Mouse (Mus musculus) left cerebral cortex, adult 11 months (tissue): ENCODE measurements around the gene Celf2.

Source experiments
- DNase-seq: peaks from one replicate; pipeline ENCODE4 v3.0.0; 2022; ENCODE audit warnings: low spot score

The Celf2 gene

DNA sequence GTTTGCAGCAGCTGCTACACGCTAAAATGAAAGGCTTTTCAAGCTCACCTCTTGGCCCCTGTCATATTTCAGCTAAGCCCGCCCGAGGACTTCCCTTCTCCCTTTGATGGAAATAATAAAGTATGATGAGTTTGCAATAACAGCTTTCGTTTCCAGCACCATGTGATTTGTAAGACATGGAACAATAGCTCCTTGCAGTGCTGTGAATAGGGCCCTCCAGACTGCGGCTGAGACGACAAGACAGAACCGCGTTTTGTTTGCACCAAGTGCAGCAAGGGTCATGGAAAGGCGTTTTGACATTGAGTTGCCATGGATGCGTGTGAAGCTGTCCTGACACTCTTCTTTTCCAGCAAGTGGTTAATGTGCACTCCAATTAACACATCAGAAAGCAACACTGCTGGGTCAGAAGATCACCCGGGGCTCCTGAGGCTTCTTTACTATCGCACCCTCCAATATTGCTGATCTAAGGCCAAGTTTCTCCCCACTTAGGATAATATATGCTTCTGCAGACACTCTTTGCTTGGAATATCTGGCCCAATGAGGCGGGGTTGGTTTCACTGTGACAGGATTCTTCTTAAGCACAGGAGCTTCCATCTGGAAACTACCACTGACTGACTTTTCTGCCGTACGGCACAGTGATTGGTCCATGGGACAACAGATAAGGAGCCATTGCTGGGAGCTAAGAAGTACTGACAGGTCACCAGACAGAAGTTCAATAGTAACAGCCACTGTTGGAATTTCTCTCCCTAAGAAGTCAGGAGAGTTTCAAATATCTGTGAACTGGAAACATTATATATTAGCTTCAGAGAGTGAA, 301.5 kb downstream of the Celf2 start:
- DNase-seq: no peak

DNA sequence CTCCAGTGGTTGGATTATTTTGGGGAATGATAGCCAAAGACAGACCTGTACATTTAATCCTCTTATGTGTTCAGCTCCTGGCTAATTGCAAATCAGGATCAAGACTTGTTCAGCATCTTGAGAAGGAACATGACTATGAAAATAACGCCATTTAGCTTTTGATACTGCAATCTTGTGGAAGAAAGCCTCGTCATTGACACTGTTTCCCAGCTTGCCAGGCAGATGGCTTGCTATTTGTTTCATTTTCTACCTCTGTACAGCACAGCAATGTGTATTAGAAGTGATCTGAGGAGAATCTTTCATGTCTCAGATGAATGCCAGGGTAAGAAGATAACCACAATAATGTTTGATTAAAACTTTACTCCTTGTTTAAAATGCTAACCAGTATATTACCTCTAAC, 315.9 kb downstream of the Celf2 start:
- DNase-seq: no peak

DNA sequence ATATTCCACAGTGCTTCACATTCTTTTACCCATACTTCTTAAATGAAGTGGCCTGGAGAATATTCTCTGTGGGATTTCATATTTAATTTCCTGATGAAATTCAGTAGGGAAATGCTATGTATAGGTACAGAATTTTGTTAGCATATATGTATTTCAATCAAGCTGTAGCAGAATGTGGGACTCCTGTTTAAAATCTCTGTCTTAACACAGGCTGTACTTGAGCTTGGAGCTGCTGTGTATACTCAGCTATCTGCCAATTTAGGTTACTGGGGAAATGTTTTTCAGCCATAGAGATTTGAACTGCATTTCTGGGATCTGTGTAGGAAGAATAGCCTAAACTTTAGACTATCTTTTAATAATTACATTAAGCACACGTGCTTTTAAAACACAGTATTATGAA, 330.2 kb downstream of the Celf2 start:
- no peak for DNase-seq

DNA sequence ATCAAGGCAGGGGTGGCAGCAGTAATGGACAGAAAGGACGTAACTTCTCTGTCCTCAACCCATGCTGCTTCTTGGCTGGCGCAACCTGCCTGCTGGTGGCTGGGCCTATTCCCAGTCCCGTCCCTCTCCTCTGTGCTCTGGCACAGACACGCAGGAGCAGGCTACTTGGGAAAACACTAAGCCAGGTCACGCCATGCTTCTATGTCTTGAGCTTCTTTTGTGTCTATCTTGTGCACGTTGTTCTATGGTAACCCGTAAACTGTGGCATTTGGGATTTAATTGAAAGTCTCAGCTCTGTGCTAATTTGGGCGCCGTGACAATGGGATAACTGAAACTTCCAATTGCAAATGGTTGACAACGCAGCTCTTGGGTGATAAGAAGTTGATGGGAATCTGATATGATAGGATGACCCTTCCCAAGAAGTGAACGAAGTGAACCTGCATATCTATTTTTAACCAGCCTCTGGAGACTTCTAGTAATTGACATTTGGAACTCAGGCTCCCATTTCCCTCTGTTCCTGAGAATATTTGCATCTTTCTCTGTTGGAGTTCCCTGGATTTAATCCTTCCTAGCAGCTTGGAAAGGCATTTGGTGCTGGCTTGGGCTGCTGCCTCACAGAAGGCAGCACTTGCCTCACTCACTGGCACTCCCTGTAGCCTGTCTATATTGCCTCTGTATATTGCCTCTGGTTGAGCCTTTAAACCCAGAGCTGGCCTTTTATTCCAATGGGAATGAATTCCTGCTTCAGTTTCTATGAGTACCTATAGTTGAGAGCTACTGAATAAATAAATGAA, 335.9 kb downstream of the Celf2 start:
- DNase-seq: no peak

DNA sequence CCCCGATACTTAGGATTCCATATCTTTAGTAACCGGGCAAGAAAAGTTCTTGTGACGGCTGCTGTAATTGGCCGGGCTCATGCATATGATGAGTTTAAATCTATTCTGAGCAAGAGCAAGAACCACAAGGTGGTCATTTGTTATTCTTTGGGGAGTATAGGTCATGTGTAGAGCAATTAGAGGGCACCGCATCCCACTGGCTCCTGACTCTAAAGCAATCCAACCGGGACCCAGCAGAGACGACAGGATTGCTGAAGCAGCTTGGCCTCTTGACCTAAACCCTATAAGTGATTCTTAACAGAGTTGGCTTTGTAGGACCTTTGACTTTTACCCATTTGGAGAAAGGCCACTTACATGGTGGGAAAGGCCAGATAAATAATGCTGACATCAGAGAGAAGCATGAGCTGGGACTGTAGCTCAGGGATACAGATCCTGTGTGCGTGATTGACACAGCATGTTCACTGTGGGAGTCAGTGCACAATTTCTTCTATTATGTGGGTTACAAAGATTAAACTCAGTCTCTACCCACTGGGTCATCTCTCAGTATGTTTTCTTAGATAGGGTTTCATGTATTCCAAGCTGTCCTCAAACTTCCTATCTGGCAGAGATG, 338.2 kb downstream of the Celf2 start:
- DNase-seq: no peak

DNA sequence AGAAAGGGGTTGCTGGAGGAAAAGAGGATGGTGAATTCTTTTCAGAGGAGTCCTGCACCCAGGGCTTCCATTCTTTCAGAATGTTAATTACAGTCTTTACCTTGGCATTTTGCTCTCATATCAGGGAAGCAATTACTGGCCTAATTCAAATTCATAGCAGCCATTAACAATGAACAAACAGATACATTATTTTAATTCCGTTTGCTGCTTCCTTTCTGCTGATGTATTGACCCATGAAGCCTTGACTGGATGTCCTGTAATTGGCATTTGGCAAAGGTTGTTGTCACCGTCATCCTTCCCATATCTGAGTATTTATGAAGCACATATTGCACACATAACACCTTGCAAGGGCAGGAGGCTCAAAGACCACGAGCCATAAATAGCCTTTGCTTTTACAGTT, 343.6 kb downstream of the Celf2 start:
- no peak for DNase-seq

DNA sequence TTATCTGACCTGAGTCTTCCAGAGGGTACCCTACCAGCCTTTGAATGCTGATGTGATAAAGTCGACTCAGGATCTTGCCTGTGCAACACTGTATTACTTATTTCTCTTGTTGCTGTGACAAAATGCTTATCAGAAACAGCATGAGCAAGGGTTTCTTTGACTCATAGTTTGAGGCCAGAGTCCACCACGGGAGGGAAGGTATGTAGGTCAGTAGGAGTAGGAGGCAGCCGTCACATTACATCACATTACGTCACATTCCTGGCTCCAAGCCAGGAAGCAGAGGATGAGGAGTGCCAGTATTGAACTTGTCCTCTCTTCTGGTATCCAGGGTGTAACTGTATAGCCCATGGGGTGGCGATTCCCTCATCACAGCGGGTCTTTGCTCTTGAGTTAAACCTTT, 349.3 kb downstream of the Celf2 start:
- DNase-seq: no peak

DNA sequence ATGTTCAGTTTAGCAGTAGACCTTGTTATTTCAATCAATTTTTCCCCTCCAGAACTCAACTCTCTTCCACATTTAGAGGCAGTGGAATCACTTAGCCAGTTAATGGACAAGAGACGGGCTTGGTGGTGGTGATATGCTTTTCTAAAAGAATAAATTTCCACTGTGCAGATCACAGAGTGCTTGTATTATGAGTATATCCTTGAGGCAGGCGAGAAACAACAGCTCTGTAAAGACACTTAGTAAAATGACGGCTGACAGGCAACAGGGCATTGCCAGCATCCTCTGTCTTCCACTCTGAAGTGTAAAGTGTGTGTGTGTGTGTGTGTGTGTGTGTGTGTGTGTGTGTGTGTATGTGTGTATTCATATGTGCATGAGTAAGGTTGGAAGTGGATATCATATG, 362.1 kb downstream of the Celf2 start:
- no peak for DNase-seq

DNA sequence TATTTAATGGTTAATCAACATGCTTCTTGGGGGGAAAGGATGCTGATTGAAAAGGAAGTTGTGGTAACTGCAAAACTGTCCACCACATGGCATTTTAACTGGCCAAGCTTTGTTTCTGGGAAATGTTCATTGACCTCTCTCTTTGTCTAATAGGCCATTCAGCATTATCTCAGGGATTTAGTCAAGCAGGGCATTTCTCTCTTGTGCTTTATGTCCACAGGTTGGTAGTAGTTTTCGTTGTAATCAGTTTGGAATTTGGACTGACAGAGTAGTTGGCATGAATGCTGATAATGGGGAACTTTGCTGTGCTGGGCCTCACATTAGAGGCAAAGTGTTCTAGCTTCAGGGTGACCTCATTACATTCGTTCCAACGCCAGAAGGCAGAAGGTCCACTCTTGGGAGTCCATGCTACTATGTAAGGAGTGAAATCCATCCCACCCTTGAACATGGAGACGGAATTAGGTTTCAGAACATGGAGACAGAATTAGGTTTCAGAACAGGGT, 363.8 kb downstream of the Celf2 start:
- DNase-seq: no peak

DNA sequence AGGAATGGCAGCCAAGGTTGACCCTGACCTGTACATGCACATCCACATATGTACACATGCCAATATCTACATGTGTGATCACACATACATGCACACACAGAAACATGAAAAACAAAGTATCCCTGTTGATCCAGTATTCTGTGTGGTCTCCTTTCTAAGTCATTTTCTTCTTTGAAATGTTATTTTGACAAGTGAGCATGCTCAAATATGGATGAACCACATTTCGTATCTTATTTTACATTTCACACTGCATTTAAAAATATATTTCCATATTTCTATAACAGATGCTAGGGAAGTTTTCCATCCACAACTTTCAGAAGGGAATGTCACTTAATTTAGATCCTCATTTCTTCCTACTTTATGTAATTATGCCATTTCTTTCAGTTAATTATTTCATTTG, 364.5 kb downstream of the Celf2 start:
- DNase-seq: no peak

DNA sequence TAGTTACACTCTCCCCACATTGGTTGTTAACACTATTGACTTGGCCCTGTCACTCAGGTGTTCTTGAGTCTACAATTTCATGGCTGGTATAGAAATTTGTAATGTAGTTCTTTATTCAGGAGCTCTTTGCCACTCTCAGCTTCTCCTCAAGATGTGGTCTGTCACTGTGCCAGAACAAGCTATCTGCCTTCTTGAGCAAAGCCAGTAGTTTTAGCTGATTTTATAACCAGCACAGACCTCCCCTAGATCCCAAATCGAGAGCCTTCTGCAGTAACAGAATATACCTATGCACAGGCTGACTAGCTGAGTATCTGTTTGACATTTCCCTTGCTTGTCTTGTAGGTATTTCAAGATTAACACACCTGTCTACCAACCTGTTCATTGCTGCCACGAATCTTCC, 386.0 kb downstream of the Celf2 start:
- no peak for DNase-seq

DNA sequence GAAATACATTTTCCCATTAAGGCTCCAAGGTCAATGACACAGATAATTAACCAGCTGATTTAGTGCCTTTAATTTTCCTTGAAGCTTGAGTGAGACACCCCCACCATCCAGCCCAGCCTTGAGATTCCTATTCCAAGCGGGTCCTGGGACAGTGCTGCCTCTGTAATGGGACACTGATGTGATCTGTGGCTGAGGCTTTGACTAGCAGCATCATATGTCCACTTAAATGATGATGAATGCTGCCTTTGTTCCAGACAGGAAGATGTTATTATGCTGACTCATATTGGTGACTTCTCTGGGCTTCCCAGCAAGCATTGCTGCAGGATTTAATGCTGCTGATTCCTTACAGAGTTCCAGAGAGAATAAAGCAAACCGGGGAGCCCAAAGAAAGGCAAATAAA, 393.6 kb downstream of the Celf2 start:
- no peak for DNase-seq

DNA sequence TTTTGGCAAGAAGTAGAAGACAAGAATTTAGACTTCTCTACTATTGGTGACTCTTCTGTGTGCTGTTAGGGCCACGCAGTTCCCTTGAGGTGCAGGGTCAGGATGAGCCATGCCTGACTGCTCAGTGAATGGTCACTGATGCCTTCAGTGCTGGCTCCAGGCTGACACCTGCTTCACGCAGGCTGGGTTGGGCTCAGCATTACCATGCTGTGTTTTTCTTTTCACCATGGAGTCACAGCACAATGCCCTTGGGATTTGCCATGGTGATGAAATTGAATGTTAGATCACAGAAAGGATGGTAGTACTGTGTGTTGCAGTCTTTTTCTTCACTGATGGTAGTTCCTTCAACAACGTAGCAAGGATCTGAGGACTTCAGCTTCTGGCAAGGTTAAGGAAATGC, 394.2 kb downstream of the Celf2 start:
- no peak for DNase-seq

DNA sequence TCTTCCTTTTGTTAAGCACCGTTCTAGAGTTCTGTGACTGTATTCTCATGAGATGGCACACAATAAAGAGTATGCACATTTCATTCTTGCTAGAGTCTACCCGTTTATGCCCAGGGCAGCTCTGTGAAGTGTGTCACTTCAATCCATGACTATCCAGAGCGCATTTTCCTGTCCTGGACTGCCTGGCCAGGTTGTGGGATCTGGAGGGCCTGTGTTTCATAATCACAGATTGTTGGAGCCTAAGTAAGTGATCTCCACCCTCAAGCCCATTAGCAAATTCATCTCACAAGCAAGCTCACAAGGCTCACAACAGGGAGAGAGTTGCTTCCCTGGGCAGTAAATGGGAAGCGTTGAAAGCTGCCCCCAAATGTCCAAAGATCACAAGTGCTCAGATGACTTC, 395.6 kb downstream of the Celf2 start:
- no peak for DNase-seq

DNA sequence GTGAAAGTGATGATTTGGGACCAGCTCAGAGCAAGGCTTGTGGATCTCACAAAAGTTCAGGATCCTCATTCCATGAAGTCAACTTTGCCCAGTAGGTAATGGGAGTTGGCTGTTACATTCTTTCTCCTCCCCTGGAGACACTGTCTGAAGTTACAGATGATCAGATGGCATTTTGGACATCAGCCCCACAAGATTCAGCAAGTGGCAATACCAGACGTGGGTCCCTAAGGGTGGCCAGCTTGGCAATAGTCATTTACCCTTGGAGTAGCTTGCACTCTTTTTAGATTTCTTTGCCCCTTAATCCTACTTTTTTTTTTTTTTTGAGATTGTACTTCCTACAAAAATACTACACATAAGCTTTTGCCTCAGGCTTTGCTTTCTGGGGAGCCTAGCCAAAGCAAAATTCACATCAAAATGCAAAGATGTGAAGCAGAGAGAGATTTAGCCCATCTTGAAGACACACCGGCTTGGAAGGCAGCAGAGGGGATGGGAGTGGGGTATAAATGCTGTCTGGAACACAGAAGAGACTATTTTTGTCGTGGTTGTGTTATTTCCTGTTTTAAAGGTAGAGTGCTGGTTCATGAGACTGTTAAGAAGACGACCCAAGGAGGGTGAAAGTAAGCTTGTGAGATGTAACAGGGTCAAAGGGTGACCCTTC, 397.1 kb downstream of the Celf2 start:
- no peak for DNase-seq

DNA sequence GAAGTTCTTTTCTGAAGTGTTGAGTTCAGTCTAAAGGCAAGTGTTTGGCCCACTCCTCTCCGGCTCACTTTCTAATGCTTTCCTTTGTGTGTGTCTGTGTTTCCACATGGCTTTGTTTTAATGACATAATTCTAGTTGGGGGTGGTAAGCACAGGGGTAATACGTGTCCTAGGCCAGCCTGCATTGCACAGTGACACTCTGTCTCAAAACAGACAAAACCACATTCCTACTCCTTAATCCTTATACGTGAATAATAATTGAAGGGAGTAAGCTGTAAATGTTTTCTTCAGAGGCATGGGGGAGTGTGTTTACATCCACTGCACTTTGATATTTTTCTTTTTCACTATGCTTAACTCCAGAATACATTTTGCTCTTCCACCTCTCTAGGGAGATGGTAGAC, 415.9 kb downstream of the Celf2 start:
- DNase-seq: no peak

DNA sequence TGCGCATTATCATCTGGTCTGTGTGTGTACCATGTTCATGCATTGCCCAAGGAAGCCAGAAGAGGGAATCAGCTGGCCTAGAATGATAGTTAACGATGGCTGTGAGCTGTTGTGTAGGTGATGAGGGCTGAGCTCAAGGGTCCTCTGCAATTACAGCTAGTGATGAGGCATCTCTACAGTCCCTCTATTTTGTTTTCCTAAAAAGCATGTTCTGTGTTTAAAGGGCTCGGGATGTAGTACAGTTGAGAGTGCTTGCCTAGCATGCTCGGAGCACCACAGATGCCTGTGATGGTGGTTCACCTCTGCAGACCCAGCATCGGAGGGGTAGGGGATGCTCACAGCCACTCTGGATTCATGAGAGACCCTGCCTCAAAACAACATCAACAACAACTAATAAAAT, 416.7 kb downstream of the Celf2 start:
- no peak for DNase-seq

DNA sequence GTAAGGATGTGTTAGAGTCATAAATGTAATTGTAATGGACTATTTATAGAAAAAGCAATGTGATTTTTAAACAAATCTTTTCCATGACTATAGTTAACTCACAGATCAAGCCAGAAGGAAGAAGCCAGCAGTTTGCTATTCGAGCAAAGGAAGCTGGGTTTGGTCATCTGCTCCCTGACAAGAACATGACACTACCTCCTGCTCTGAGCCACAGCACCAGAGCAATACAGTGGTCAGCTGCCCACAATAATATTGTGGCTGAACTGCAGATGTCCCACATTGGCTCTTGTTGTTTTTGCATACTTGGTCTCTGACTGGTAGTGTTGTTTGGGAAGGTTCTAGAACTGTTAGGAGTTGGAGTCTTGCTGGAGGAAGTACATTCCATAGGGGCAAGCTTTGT, 418.9 kb downstream of the Celf2 start:
- DNase-seq: no peak

DNA sequence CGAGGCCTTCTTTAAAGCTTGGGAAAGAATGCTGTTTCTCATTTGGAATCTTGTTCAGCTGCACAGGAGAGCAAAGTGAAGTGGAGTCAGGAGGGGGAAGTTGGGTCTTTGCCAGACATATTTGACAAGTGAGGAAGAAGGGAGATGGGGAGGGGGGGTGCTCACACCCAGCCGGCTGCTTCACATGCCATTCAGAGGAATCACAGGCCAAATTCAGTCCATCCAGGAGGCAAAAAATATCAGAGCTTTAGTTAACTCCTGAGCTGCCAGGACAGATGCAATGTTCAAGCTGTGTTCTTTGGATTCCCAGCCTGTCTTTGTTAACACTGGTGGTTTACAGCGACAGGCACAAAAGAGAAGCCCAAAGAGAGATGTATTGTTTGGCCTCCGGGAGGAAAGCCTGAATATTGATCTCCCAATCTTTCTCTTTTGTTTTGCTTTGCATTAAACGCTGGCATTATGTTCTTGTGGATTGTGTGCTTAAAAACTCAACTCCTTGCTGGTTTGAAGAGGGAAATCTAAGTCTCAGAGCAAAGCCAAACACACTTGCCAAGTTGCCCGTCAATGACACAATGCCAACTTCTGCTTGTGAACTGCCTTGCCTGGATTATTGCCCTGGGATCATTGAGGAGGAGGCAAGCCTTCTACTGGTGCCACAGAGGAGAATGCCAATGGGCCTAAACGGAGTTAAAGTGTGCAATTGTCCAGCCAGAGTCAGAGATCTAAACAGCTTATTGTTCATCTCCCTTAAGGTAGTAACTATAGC, 420.1 kb downstream of the Celf2 start:
- no peak for DNase-seq

DNA sequence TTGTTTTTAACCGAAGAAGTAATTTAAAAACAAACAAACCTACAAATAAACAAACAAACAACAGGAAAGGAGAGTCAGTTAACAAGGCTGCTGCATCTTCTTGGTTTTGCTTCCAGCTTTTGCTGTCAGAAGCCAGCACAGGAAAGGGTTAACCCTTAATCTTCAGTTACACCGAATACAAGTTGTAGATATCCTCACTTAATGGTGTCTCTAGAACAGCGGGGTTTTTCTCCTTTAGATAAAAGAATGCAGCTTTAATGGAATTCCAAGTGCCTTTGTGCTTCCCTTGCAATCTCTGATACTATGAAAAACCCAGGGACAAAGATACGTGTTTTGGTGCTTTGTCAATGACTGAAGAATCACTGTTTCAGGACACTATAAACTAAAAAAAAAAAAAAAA, 420.8 kb downstream of the Celf2 start:
- no peak for DNase-seq

DNA sequence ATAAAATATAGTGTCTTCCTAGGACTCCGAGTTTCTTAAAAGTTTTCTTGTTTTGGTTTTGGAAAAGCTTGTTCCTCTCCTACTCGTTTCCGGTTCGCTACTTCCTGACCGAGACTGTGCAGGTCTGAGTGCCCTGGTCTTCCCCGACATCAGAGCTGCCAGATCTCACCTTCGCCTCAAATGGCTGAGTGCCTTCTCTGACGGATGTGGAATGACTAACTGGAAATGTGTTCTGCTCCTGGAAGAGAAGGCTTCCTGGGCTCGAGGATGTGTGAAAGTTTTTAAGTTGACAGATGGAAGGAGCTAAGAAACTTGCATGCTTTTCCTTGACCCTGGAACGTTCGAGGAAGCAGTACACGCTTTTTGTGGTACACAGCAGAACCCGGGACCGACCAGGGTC, 421.9 kb downstream of the Celf2 start:
- DNase-seq: no peak
